Mouse (Mus musculus): Measurements from ENCODE around the gene Tut4.

The Tut4 gene

GRCm38 (mm10) chr4:108459231-108460155 is at the start of gene Tut4:
Tut4 (plus strand) TSS chr4:108459426.
- peak; percentile 95 for DNase-seq (ENCODE audit: low read depth, low spot score)

DNA sequence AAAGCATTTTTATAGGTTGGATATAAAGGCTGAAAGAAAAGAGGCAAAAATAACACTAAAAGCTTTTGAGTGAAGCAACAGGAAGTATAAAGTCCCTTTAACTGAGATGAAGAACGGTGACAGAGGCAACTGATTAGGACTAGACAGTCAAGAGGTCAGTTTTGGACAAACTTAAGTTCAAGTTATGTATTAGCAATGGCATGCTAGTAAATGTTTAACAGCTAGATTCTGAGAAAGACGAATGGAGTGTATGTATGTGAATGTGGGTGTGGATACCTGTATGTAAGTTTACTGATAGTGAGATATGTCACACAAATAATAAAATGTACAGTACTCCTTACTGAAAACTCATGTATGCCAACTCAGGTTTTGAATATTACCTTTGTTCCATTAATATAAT is 34.6 kb upstream of the Tut4 start:
- no peak for DNase-seq (ENCODE audit: low read depth, low spot score)

GRCm38 (mm10) chr4:108427719-108428340 is 31.4 kb upstream of the Tut4 start:
- no peak for DNase-seq (ENCODE audit: low read depth, low spot score)

DNA sequence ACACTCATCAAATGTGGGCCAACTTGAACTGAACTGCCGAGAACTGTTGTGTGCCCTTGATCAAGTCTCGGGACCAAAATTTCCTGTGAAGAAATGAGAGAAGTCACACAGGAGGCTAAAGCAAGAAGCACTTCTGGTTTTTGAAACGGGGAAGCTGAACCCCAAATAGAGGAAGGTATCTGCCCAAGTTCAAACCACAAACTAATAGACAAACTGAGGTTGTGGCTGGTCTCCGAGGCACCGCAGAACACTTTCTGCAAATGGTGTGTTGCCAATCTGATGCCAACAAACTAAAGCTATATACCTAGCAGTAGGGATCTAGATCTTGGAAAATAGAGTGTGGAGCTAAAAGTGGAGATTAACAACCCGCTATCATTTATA is 30.9 kb upstream of the Tut4 start:
- DNase-seq (ENCODE audit: low read depth, low spot score): peak; percentile 52

DNA sequence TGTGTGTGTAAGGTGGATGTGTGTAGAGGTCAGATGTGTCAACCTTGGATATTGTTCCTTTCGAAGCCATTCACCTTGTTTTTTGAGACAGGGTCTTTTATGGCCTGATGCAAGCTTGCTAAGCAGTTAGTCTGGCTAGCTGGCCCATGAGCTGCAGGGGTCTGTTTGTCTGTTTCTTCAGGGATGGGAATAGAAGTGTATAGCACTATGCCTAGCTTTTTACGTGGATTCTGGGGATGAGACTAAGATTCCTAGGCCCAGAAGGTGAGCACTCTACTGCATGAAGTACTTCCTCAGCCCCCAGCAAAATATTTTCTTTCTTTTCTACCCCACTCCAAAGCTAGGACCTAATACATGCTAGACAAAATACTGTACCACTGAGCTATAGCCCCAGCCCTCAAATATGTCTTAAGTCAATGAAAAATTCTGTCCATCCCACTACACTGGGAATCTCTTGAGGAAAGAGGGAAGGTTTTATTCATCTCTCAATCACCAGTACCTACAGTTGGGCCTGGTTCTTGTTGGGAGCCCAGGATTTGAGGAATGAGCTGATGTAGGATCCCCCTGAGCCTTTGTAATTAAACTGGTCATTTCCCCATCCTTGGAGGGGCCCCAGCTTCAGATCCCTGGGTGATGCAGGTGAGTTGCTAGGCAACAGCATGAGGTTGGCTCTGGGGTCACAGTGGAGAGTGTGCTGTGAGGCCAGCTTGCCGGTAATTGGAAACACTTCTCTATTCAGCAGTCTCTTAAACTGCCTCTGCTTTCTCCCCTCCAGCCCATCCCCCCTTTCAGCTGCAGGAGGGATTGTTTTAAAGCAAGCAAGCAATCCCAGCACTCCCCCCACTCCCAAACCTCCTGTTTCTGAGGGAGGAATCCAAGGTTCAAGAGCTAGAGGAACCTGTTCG is 28.3 kb upstream of the Tut4 start:
- no peak for DNase-seq (ENCODE audit: low read depth, low spot score)

DNA sequence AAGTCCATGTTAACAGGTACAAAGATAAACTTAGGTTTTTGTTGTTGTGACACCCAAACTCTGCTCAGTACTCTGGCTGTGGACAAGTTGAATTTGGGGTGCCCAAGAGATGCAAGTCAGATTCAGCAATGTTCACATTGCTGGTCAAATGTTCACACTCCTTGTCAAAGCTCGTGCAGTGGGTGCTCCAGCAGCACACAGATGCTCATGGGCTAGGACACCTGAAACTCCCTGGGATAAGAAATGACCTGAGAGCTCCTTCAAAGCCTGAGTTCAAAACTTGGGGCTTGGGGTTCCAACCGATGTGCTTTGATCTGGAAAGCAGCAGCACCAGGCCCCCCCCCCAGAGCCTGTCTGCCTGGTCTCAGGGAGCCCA is 27.7 kb upstream of the Tut4 start:
- DNase-seq (ENCODE audit: low read depth, low spot score): no peak

DNA sequence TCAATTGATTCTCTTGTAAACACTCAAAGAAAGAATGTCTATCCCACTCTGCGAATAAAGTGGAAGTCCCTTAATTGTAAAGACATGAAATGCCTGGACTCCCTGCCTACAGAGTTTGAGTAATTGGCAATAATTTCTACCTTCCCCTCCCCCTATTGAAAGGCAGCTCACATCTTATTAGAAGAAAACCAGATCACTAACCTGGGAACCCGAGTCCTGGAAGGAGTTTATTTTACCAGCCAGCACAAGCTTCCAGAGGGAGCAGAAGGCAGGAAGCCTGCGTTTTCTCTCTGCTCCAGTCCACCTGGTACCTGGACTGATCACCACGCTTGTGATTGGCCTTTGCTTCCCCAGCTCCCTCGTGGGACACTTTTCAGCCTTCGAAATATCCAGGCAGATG is 25.9 kb upstream of the Tut4 start:
- no peak for DNase-seq (ENCODE audit: low read depth, low spot score)

- DNase-seq (ENCODE audit: low read depth, low spot score): no peak
These were observed 25.0 kb upstream of the Tut4 start for GRCm38 (mm10) chr4:108434221-108434620.

DNA sequence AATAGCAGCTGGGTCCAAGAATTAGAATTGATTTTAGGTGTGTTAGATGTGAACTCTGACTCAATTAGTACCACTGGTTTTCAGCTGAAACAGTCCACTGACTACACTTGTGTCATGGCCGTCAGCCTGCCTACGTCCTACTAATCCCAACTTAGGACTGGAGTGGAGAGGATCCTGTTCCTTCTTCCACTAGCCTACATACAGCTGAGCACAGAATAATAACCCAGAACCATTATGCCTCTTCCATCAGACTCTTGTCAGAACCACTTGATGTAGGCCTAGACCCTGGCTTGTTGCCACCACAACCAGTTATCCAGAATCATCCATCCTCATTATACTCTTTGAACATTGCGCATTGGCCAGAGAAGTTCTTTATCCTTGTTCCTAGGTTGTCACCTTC is 24.4 kb upstream of the Tut4 start:
- no peak for DNase-seq (ENCODE audit: low read depth, low spot score)

DNA sequence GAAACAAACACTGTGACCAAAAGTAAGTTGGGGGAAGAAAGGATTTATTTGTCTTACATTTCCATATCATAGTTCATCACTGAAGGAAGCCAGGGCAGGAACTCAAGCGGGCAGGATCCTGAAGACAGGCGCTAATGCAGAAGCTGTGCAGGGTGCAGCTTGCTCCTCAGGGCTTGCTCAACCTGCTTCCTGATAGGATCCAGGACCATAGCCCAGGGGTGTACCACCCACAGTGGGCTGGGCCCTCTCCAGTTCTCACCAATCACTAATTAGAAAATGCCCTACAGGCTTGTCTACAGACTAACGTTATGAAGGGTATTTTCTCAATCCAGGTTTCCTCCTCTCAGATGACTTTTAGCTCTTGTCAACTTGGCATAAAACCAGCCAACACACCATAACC is 23.6 kb upstream of the Tut4 start:
- no peak for DNase-seq (ENCODE audit: low read depth, low spot score)

DNA sequence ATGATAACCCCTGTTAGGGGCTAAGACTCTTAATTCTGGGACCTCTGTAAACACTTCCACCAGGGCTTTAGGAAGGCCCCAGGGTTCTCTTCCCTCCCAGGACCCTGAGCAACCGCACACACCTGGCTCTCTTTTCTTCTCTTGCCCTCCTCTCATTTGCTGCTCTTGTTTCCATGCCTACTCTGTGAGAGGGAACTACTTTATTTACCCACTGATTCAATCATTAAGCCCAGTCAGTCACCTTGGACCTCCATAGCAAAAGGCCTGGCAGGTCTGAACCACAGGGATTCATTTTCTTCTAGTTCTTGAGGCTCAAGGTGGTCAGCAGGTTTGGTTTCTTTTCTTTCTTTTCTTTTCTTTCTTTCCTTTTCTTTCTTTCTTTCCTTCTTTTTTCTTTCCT is 23.0 kb upstream of the Tut4 start:
- DNase-seq (ENCODE audit: low read depth, low spot score): no peak

DNA sequence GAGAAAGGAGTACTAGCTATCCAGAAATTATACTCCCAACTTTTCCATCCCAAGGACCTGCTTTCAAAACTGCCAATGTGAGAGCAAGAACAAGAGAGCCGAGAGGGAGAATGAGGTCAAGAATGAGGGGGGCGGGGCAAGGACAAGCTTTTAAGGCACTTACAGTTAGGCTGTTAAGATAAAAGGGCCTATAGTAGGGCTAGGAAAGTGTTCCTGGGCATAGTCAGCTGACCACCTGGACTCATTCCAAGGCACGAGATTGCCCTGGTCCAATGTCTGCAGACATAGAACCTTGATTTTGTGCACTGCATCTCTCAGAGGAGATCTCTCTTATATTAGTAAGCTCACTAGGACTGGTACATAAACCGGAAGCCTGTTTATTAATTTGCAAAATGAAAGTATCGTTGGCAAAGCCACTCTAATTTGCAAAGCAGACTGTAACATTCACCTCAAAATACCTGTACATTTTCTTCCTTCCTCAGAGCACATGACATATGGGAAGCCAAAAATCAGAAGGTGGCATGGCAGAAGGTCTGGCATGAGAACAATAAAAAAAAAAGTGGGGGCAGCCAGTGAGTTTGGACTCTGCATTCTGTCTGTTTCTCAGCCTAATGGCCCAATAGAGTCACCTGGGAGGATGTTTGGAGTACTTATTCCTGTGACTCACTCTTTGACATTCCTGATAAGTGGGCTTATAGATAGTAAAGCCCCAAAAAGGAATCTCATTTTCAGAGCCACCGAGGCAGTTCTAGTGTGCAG is 21.0 kb upstream of the Tut4 start:
- no peak for DNase-seq (ENCODE audit: low read depth, low spot score)

GRCm38 (mm10) chr4:108448091-108448490 is 11.1 kb upstream of the Tut4 start:
- DNase-seq (ENCODE audit: low read depth, low spot score): no peak

GRCm38 (mm10) chr4:108456028-108456427 is 3.2 kb upstream of the Tut4 start:
- DNase-seq (ENCODE audit: low read depth, low spot score): no peak

DNA sequence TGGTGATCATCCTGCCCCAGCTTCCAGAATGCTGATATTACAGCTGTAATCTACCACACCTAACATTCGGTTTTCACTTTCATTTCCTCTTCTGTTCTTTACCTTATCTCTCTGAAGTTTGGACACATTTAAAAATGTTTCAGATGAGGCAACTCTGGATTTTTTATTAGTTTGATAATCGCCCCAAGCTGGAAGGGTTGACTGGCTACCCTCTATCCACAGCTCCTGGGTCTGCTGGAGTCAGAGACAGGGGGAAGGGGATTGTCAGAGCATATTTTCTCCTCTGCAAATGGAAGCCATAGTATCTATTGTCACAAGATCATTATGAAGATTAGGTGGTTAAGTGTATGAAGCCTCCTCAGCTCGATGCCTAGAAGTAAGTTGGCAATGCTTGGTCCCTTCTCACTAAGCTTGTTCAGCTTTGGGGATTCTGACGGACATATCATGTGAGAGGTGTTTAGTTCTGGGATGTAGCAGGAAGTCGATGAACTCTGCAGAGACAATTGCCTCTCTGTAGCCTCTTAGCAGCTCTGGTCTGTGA is 955 bp upstream of the Tut4 start:
- peak; percentile 84 for DNase-seq (ENCODE audit: low read depth, low spot score)

DNA sequence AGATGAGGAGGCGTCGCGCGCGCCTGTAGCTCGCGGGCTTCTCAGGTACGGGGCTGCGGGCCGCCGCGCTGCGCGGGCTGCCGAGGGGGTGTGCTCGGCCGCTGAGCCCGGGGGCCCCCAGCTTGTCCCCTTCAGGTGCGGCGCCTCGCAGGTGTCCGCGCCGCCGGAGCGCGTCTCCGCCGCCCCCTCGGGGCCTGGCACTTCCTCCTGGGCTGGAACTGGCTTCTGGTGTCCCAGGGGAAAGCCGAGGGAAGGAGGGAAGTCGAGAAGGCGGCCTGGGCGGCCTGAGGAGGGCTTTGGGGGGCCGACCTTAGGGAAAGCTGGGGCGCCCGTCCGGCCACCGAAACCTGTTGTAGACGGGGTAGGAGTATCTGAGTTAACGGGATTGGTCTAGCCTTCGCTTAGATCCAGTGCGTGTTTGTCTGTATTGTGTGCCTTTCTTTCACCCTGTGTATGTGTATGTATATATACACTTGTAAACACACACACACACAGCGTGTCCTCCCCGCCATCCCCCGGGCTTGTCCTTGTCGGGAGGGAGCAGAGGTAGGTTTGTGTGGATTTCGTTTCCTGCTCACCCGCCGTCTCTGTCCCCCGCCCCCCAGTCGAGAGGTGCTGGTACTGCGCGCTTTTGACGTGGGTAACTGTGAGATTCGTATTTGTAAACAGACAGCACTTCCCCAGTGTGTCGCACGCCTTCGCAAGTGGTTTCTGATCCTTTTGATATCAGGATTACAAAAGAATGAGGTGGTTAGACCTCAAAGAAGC is 1.1 kb downstream of the Tut4 start:
- DNase-seq (ENCODE audit: low read depth, low spot score): peak; percentile 94

- peak; percentile 75 for DNase-seq (ENCODE audit: low read depth, low spot score)
These were observed 2.2 kb downstream of the Tut4 start for GRCm38 (mm10) chr4:108461262-108461903.

DNA sequence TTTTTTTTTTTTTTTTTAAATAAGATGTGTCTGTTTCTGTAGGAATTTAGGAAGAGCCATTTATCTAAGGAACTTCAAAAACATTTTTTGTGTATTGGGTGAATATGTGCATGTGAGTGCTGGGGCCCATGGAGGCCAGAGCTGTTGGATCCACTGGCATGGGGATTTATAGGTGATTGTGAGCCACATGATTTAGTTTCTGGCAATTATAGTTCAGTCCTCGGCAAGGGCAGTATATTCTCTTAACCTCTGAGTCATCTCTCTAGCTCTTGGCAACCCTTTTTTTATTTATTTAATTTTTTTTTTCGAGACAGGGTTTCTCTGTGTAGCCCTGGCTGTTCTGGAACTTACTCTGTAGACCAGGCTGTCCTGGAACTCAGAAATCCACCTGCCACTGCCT is 14.4 kb downstream of the Tut4 start:
- no peak for DNase-seq (ENCODE audit: low read depth, low spot score)

DNA sequence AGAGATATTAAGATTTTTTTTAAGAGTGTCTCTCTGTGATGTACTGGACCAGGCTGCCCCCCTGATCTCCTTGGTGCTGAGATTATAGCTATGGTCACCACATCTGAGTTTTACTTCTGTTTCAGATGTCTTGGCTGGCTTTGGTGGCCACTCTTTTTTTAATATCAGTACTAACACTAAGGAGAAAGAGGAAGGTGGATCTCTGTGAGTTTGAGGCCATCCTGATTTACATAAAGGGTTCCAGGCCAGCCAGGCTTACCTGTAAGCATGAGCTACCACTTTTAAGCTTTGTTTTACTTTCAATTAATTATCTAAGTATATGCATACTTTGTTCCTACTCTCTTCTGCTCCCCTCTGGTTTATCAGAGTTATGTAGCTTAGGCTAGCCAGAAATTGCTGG is 23.6 kb downstream of the Tut4 start:
- peak; percentile 70 for DNase-seq (ENCODE audit: low read depth, low spot score)

- DNase-seq (ENCODE audit: low read depth, low spot score): no peak
These were observed 25.0 kb downstream of the Tut4 start for GRCm38 (mm10) chr4:108484230-108484629.

Measured in A20 (cell line).